8 mouse cellular contexts compared by ENCODE assay signal in the genomic region with DNA sequence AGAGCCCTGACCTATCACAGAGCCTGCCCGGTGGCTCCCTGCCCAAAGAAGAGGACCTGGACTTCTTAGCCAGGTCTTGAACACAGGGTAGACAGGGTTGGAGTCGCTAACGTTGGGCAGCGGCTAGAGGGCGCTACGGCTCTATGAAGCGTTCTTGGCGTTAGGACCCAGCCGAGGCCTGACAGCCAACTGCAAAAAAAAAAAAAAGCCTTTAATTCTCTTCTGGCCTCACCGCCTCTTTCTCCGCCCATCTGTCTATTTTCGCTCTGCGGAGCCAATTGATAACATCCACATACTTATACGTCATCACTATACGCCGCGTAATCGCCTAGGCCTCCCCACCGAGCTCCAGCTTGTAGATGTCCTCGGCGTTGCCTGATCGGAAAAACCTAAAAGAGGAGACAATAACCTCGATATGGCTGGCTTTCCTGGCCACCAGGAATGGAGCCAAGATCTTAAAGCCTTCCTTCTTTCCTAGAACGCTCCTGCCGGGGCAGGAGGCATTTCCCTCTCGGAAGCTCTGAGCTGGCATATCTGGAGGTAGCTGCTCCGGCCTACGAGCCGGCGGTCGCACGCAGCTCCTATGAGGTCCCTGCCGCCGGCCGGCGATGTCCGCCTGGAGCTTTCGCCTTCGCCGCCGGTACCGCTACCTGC. TPM values are rescaled to one million over a fixed set of nuclear protein-coding genes. Genes with fewer than 3 reads are reported as not detected.
DNase-seq lines count a peak whose midpoint lies in the region; ATAC-seq lines count a peak whose summit lies in the region.

A gene (plus strand): TSS at position 374 of the 654 bp plus-strand sequence.

- H3K27me3 ChIP-seq in lung, embryonic 16.5 days (ENCODE audit: control insufficient read depth, insufficient read depth, low read depth, low read length) = no peaks in the 10 kb centered on the region

- peaks cover 20% of the 10 kb centered on the region; the same call in 1 of the 2 replicates for H3K36me3 ChIP-seq in lung, embryonic 16.5 days (ENCODE audit: control insufficient read depth, insufficient read depth, low read length)

- peaks cover 8% of the 10 kb centered on the region; the same call in 1 of the 2 replicates for H3K4me1 ChIP-seq in lung, embryonic 16.5 days (replicated peaks; ENCODE audit: control insufficient read depth, insufficient read depth, low read length)

- ATAC-seq in hematopoietic stem cell, adult 5-6 weeks (replicated peaks in 1 of 2; ENCODE audit: insufficient read depth in 1 of 2, low FRiP score in 2 of 2, low TSS enrichment in 1 of 2, low read depth in 1 of 2, poor library complexity in 2 of 2, severe bottlenecking in 2 of 2) = peak; percentile 91 to 93
- peak; percentile 97 for ATAC-seq in lung, embryonic 16.5 days (ENCODE audit: low read depth)

- peak within 1 kb of the TSS; percentile 73 for H3K4me3 ChIP-seq in lung, embryonic 16.5 days (ENCODE audit: low read length)

- H3K4me2 ChIP-seq in lung, embryonic 16.5 days (ENCODE audit: low read depth, low read length) = peak within 1 kb of the TSS; percentile 69

- H3K9ac ChIP-seq in lung, embryonic 16.5 days (ENCODE audit: low read length) = peak within 1 kb of the TSS; percentile 81

- no peaks in the 10 kb centered on the region for H3K9me3 ChIP-seq in lung, embryonic 16.5 days (ENCODE audit: control insufficient read depth, low read length)

- H3K27ac ChIP-seq in lung, embryonic 16.5 days (ENCODE audit: low read length) = peak within 1 kb of the TSS; percentile 87

- WGBS in lung, embryonic 16.5 days = under 1% methylated on average over 42 of the region's 42 CpGs

- DNase-seq in MEL-GATA-1-ER (ENCODE audit: extremely low read depth, low read depth) = peak; percentile 99
- DNase-seq in cerebellum, adult 8-10 months = peak; percentile 97
- peak; percentile 99 for DNase-seq in forelimb bud, embryonic 11.5 days (ENCODE audit: low read depth, low spot score)
- DNase-seq in layer of hippocampus, adult 9-10 months (ENCODE audit: low spot score) = peak; percentile 99
- DNase-seq in ovary, postnatal 10 days (ENCODE audit: low spot score) = peak; percentile 90
- DNase-seq in thymus, postnatal 10 days (ENCODE audit: low spot score in 2 of 2) = peak; percentile 87 to 93

RNA-seq across cellular contexts. Expression of the gene that starts here (rescaled TPM):
- total RNA-seq in hematopoietic stem cell, adult 5-6 weeks (2017) = 35.8 and 44.6 TPM in 2 replicates
- 91.1 and 92.7 TPM in 2 replicates for polyA plus RNA-seq in lung, embryonic 16.5 days (2015; fragmentation: Nextera tagmentation; extraction: Ambion mirVana)

Comparison
In these comparisons a context has a peak if more than half of its experiments do, and no peak if none do; other contexts are left out.
1. Peak in every context shown above with its lines: DNase-seq, ATAC-seq, H3K4me3 ChIP-seq and H3K27ac ChIP-seq.